Mouse (Mus musculus) hindbrain, embryonic 10.5 days (tissue): ENCODE measurements around the gene Efcab14. TPM values are rescaled to one million over a fixed set of nuclear protein-coding genes. Genes with fewer than 3 reads are reported as not detected.

ENCODE experiments used
- DNase-seq: peaks from one replicate; pipeline ENCODE4 v3.0.0-alpha.2; 2017; ENCODE audit warnings: low spot score
- H3K27ac ChIP-seq: fragments of 300-500 bp; sonication (generic); 2 replicates; pipeline ENCODE4 v1.5.1; 2016; ENCODE audit warnings: mild to moderate bottlenecking, moderate library complexity
- H3K27me3 ChIP-seq: fragments of 300-500 bp; sonication (generic); 2 replicates; pipeline ENCODE4 v1.6.1; 2016; ENCODE audit warnings: mild to moderate bottlenecking; ENCODE audit not compliant: poor library complexity, insufficient read depth, severe bottlenecking
- H3K36me3 ChIP-seq: fragments of 300-500 bp; sonication (generic); 2 replicates; pipeline ENCODE4 v1.6.1; 2016; ENCODE audit warnings: mild to moderate bottlenecking, moderate library complexity
- H3K4me1 ChIP-seq: fragments of 300-500 bp; sonication (generic); replicated peaks from 2 replicates; pipeline ENCODE4 v1.6.1; 2016; ENCODE audit warnings: mild to moderate bottlenecking
- H3K4me3 ChIP-seq: fragments of 300-500 bp; sonication (generic); 2 replicates; pipeline ENCODE4 v1.5.1; 2016; ENCODE audit warnings: mild to moderate bottlenecking, moderate library complexity
- H3K9me3 ChIP-seq: fragments of 300-500 bp; sonication (generic); 2 replicates; pipeline ENCODE4 v1.6.1; 2016; ENCODE audit warnings: mild to moderate bottlenecking, moderate library complexity
- WGBS: fragments of 180-500 bp; shearing (Covaris S2); methylation state at CpG from one replicate; pipeline ENCODE4 v1.1.7; 2016; 5-methylcytosine and 5-hydroxymethylcytosine counted together
- polyA plus RNA-seq: library from polyadenylated mRNA; unstranded; fragments of >200 nt; fragmentation: Nextera tagmentation; extraction: Ambion mirVana; gene quantifications from 2 replicates; pipeline ENCODE4 v1.2.1, GENCODE M21; 2016

The Efcab14 gene
- polyA plus RNA-seq, 1 experiment from 2014 or later = 31.0 TPM

GRCm38 (mm10) chr4:115743096-115743495 lies 5.6 kb downstream of the Efcab14 start:
- H3K4me1 ChIP-seq = peaks cover 19% of the 10 kb centered on the region
- no peaks in the 10 kb centered on the region for H3K9me3 ChIP-seq
- peaks cover 68% of the 10 kb centered on the region for H3K36me3 ChIP-seq
- H3K27ac ChIP-seq = no peak overlapping the region
- 93% methylated on average over 4 of the region's 4 CpGs for WGBS
- no peak overlapping the region for H3K4me3 ChIP-seq
- DNase-seq = no peak
- H3K27me3 ChIP-seq = no peaks in the 10 kb centered on the region

GRCm38 (mm10) chr4:115748181-115748580 lies 10.6 kb downstream of the Efcab14 start:
- Histone ChIP-seq H3K27ac (no peak overlapping the region), H3K4me3 (no peak overlapping the region), H3K27me3 (no peaks in the 10 kb centered on the region), H3K36me3 (peaks cover 71% of the 10 kb centered on the region), H3K4me1 (no peaks in the 10 kb centered on the region), H3K9me3 (no peaks in the 10 kb centered on the region)
- 73% methylated on average over 1 of the region's 1 CpGs for WGBS
- DNase-seq = no peak

DNA sequence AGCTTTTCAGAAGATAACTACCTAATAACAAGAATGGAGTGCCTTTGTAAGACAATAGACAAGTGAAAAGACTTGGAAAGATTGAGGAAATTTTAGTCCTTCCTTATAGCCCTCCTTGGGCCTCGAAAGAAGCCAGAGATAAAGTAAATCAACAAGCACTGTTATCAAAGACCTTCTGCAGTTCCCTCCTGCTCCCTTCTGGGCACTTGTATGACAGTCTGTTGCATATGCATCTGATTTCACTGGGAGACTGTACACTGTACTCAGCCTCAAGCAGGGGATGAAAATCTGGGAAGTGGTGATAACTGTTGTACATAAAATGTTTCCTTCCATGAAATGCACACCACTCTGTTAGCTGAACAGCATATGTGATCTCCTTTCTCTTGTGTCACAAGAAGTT lies 11.8 kb downstream of the Efcab14 start:
- Histone ChIP-seq H3K4me3 (no peak overlapping the region), H3K9me3 (no peaks in the 10 kb centered on the region), H3K36me3 (peaks cover 72% of the 10 kb centered on the region), H3K27me3 (no peaks in the 10 kb centered on the region), H3K27ac (no peak overlapping the region), H3K4me1 (no peaks in the 10 kb centered on the region)
- DNase-seq = no peak
- 95% methylated on average over 1 of the region's 1 CpGs for WGBS

GRCm38 (mm10) chr4:115754101-115754500 lies 16.6 kb downstream of the Efcab14 start:
- 97% methylated on average over 3 of the region's 3 CpGs for WGBS
- no peak overlapping the region for H3K27ac ChIP-seq
- no peaks in the 10 kb centered on the region for H3K9me3 ChIP-seq
- DNase-seq = no peak
- H3K36me3 ChIP-seq = peaks cover 66% of the 10 kb centered on the region
- H3K4me3 ChIP-seq = no peak overlapping the region
- no peaks in the 10 kb centered on the region for H3K27me3 ChIP-seq
- H3K4me1 ChIP-seq = no peaks in the 10 kb centered on the region

- 92% methylated on average over 1 of the region's 1 CpGs for WGBS
- DNase-seq = no peak
- H3K27ac ChIP-seq = no peak overlapping the region
- no peaks in the 10 kb centered on the region for H3K4me1 ChIP-seq
- peaks cover 66% of the 10 kb centered on the region for H3K36me3 ChIP-seq
- no peaks in the 10 kb centered on the region for H3K9me3 ChIP-seq
- no peak overlapping the region for H3K4me3 ChIP-seq
- no peaks in the 10 kb centered on the region for H3K27me3 ChIP-seq
These were observed 17.3 kb downstream of the Efcab14 start for GRCm38 (mm10) chr4:115754851-115755250.

DNA sequence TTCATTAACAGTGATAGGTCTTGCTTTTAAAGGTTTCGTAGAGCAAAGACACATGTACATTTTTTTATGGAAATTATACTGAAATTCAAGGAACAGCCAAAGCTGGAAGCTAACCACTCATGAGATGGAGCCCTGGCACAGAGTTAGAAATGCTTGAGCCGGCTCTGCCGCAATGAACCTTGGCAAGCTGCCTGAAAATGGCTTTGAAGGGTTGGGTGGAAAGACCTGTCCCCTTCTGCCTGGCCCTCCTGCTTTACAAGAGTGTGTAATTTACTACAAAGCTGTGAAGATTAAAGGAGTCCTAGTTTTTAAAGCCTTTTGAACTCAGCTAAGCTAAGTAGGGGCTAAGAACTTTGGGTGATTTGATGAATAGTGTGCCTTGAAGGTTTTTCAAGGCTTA lies 23.7 kb downstream of the Efcab14 start:
- WGBS = 88% methylated on average over 3 of the region's 3 CpGs
- Histone ChIP-seq H3K27ac (no peak overlapping the region), H3K4me1 (no peaks in the 10 kb centered on the region), H3K4me3 (no peak overlapping the region), H3K9me3 (no peaks in the 10 kb centered on the region), H3K27me3 (no peaks in the 10 kb centered on the region), H3K36me3 (peaks cover 81% of the 10 kb centered on the region)
- DNase-seq = no peak

- DNase-seq = no peak
- 92% methylated on average over 11 of the region's 11 CpGs for WGBS
- H3K27ac ChIP-seq = no peak overlapping the region
- peaks cover 90% of the 10 kb centered on the region for H3K36me3 ChIP-seq
- H3K4me1 ChIP-seq = 0 out of 2 replicates have a peak, but pooled peaks cover 6% of the 10 kb centered on the region
- no peak overlapping the region for H3K4me3 ChIP-seq
- no peaks in the 10 kb centered on the region for H3K27me3 ChIP-seq
- H3K9me3 ChIP-seq = no peaks in the 10 kb centered on the region
These were observed 27.0 kb downstream of the Efcab14 start for GRCm38 (mm10) chr4:115764581-115764980.

- WGBS = 57% methylated on average over 11 of the region's 11 CpGs
- H3K4me3 ChIP-seq = no peak overlapping the region
- H3K36me3 ChIP-seq = peaks cover 88% of the 10 kb centered on the region
- no peaks in the 10 kb centered on the region for H3K9me3 ChIP-seq
- H3K27me3 ChIP-seq = no peaks in the 10 kb centered on the region
- peak overlapping the region; percentile 1; the same call in 1 of the 2 replicates for H3K27ac ChIP-seq
- H3K4me1 ChIP-seq = 0 out of 2 replicates have a peak, but pooled peaks cover 6% of the 10 kb centered on the region
- DNase-seq = no peak
These were observed 30.3 kb downstream of the Efcab14 start for GRCm38 (mm10) chr4:115767647-115768467.

GRCm38 (mm10) chr4:115775056-115775455 lies 37.5 kb downstream of the Efcab14 start:
- DNase-seq = no peak
- Histone ChIP-seq H3K9me3 (no peaks in the 10 kb centered on the region), H3K4me3 (no peak overlapping the region), H3K27ac (no peak overlapping the region), H3K4me1 (no peaks in the 10 kb centered on the region), H3K27me3 (no peaks in the 10 kb centered on the region), H3K36me3 (peaks cover 70% of the 10 kb centered on the region)
- WGBS = 87% methylated on average over 6 of the region's 6 CpGs

- Histone ChIP-seq H3K36me3 (peaks cover 51% of the 10 kb centered on the region), H3K4me1 (0 out of 2 replicates have a peak, but pooled peaks cover 6% of the 10 kb centered on the region), H3K4me3 (no peak overlapping the region), H3K27ac (no peak overlapping the region), H3K9me3 (no peaks in the 10 kb centered on the region), H3K27me3 (no peaks in the 10 kb centered on the region)
- 90% methylated on average over 2 of the region's 2 CpGs for WGBS
- no peak for DNase-seq
These were observed 40.1 kb downstream of the Efcab14 start for GRCm38 (mm10) chr4:115777627-115778026.

GRCm38 (mm10) chr4:115780269-115780668 lies 42.7 kb downstream of the Efcab14 start:
- WGBS = 56% methylated on average over 6 of the region's 6 CpGs
- no peaks in the 10 kb centered on the region for H3K9me3 ChIP-seq
- H3K27ac ChIP-seq = no peak overlapping the region
- DNase-seq = no peak
- H3K27me3 ChIP-seq = no peaks in the 10 kb centered on the region
- H3K4me3 ChIP-seq = no peak overlapping the region
- H3K4me1 ChIP-seq = peaks cover 11% of the 10 kb centered on the region
- peaks cover 25% of the 10 kb centered on the region for H3K36me3 ChIP-seq

DNA sequence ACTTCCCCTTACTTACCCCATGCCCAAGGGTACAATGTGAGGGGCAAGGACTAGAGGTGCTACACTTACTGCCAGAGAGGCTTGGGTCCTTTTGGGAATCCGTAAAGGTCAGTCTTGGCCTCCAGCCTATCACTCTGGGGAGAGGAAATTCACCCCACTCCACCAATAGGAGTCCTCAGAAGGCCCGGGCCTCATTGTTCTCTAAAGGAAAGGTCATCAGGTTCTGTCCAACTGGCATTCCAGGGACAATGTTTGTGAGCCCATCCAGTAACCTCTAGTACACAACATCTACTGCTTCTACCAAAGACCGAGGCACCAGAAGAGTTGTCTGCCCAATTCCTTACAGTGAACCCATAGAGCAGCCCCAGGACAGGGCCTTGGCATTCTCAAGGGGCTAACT lies 43.4 kb downstream of the Efcab14 start, which contains the start of gene Tex38:
Gene Tex38, minus strand, starts transcription at position 101 of the 400 bp plus-strand sequence.
- Histone ChIP-seq H3K4me1 (peaks cover 17% of the 10 kb centered on the region), H3K9me3 (no peaks in the 10 kb centered on the region), H3K27me3 (no peaks in the 10 kb centered on the region), H3K4me3 (no peak within 1 kb of the TSS), H3K36me3 (peaks cover 25% of the 10 kb centered on the region), H3K27ac (no peak within 1 kb of the TSS)
- WGBS = 84% methylated on average over 3 of the region's 3 CpGs
- no peak for DNase-seq

DNA sequence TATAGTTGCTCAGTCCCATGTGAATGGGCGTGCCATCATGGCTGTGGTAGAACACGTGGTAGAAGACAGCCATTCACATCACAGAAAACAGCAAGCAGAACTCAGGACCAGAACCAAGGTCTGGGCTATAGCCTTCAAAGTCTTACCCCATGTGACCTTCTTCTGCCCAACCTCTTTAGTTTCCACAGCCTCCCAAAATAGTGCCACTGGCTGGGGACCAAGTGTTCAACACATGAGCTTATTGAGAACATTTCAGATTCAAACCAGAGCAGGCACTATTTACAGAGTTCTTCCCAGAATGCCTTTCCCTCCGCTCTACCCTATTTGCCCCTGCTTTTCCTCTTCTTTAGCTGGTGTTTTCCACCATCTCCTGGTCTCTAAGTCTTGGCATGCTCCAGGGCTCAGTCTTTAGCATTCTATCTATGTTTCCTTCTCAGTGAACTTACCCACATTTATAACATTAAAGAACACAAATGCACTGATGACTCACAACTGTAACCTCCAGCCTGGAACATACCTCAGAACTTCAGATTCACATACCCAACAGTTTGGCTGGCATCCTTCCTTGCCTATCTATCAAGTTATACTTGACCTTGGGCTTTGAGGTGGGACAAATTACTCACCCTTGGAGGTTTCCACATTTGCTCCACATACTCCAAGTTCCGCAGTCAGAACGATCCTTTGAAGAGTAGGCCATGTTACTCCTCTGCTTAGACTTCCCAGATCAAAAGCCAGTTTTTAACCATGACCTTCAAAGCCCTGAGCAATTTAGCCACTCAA lies 44.7 kb downstream of the Efcab14 start:
- Histone ChIP-seq H3K27me3 (no peaks in the 10 kb centered on the region), H3K4me1 (peaks cover 20% of the 10 kb centered on the region), H3K9me3 (no peaks in the 10 kb centered on the region), H3K4me3 (no peak overlapping the region), H3K27ac (no peak overlapping the region), H3K36me3 (peaks cover 14% of the 10 kb centered on the region)
- no peak for DNase-seq
- 90% methylated on average over 5 of the region's 5 CpGs for WGBS
